Mouse (Mus musculus) intestine, embryonic 14.5 days (tissue): ENCODE results near the gene Dgat2l6. TPM values are rescaled to one million over a fixed set of nuclear protein-coding genes. Genes with fewer than 3 reads are reported as not detected.

Experiments used
- ATAC-seq: fragments of 200-750 bp; cut with Nextera tagmentation; replicated peaks from 2 replicates; pipeline ENCODE4 v1.8.0; 2017; ENCODE audit warnings: low read depth, moderate number of reproducible peaks, moderate TSS enrichment, moderate library complexity; ENCODE audit not compliant: low FRiP score, low TSS enrichment
- DNase-seq: peaks from one replicate; pipeline ENCODE4 v3.0.0-alpha.2; 2018; ENCODE audit warnings: low spot score
- H3K27ac ChIP-seq: fragments of 300-500 bp; sonication (generic); 2 replicates; pipeline ENCODE4 v1.5.1; 2014; ENCODE audit warnings: low read depth, mild to moderate bottlenecking, control low read depth
- H3K27me3 ChIP-seq: fragments of 300-500 bp; sonication (generic); replicated peaks from 2 replicates; pipeline ENCODE4 v1.6.1; 2014; ENCODE audit warnings: low read length, control low read depth; ENCODE audit not compliant: control insufficient read depth, insufficient read depth
- H3K36me3 ChIP-seq: fragments of 300-500 bp; sonication (generic); 2 replicates; pipeline ENCODE4 v1.6.1; 2014; ENCODE audit warnings: low read length, control low read depth; ENCODE audit not compliant: control insufficient read depth, insufficient read depth
- H3K4me1 ChIP-seq: fragments of 300-500 bp; sonication (generic); replicated peaks from 2 replicates; pipeline ENCODE4 v1.6.1; 2014; ENCODE audit warnings: low read length, control low read depth, mixed read lengths; ENCODE audit not compliant: control insufficient read depth, insufficient read depth
- H3K4me2 ChIP-seq: fragments of 300-500 bp; sonication (generic); 2 replicates; pipeline ENCODE4 v1.6.1; 2014; ENCODE audit warnings: low read length
- H3K4me3 ChIP-seq: fragments of 300-500 bp; sonication (generic); 2 replicates; pipeline ENCODE4 v1.5.1; 2014; ENCODE audit warnings: low read depth, low read length, control low read depth, mixed read lengths
- H3K9ac ChIP-seq: fragments of 300-500 bp; sonication (generic); 2 replicates; pipeline ENCODE4 v1.6.1; 2014; ENCODE audit warnings: mild to moderate bottlenecking, low read length
- H3K9me3 ChIP-seq: fragments of 300-500 bp; sonication (generic); 2 replicates; pipeline ENCODE4 v1.6.1; 2016; ENCODE audit warnings: low read length, control low read depth; ENCODE audit not compliant: control insufficient read depth
- WGBS: fragments of 180-500 bp; shearing (Covaris S2); extraction: QIAGEN DNeasy Blood & Tissue Kit; methylation state at CpG from one replicate; pipeline ENCODE4 v1.1.7; 2014; 5-methylcytosine and 5-hydroxymethylcytosine counted together
- polyA plus RNA-seq: library from polyadenylated mRNA; unstranded; fragments of >200 nt; fragmentation: Nextera tagmentation; extraction: Ambion mirVana; gene quantifications from 2 replicates; pipeline ENCODE4 v1.2.1, GENCODE M21; 2014

The Dgat2l6 gene
- polyA plus RNA-seq = not detected in 2 replicates

DNA sequence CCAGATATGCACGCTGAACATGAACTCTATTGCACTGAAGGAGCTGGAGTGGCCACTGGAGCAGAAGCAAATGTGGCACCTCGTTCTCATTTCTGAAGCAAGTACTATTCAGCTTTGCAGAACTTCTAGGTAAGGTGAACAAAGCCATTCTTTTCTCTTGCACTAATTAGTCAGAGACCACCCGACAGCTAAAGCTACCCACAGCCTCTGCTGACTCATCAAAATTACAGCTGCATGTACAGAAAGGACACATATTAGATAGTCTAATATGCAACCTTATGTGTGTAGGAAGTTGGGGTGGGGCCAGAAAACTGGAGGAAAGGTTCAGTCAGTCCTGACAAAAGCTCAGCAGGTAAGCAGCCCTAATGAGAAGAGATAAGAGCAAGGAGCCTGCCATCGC lies at the start of gene Dgat2l6:
Gene Dgat2l6, plus strand, starts transcription at position 368 of the 400 bp plus-strand sequence.
- H3K9ac ChIP-seq = no peak within 1 kb of the TSS
- H3K4me3 ChIP-seq = no peak within 1 kb of the TSS
- H3K36me3 ChIP-seq = no peaks in the 10 kb centered on the region
- no peak within 1 kb of the TSS for H3K27ac ChIP-seq
- ATAC-seq (no peak), DNase-seq (no peak)
- H3K9me3 ChIP-seq = no peaks in the 10 kb centered on the region
- H3K4me1 ChIP-seq = no peaks in the 10 kb centered on the region
- WGBS = 83% methylated on average over 4 of the region's 4 CpGs
- H3K27me3 ChIP-seq = no peaks in the 10 kb centered on the region
- no peak within 1 kb of the TSS for H3K4me2 ChIP-seq

- H3K9ac ChIP-seq = no peak overlapping the region
- DNase-seq (no peak), ATAC-seq (no peak)
- 65% methylated on average over 4 of the region's 4 CpGs for WGBS
- no peaks in the 10 kb centered on the region for H3K4me1 ChIP-seq
- no peak overlapping the region for H3K27ac ChIP-seq
- no peak overlapping the region for H3K4me3 ChIP-seq
- H3K27me3 ChIP-seq = no peaks in the 10 kb centered on the region
- no peak overlapping the region for H3K4me2 ChIP-seq
- no peaks in the 10 kb centered on the region for H3K36me3 ChIP-seq
- no peaks in the 10 kb centered on the region for H3K9me3 ChIP-seq
These were observed 48.9 kb upstream of the Dgat2l6 start for GRCm38 (mm10) chrX:100475569-100476223.

- Histone ChIP-seq H3K9ac (no peak overlapping the region), H3K4me3 (no peak overlapping the region), H3K4me1 (no peaks in the 10 kb centered on the region), H3K9me3 (no peaks in the 10 kb centered on the region), H3K36me3 (no peaks in the 10 kb centered on the region), H3K27ac (no peak overlapping the region), H3K27me3 (no peaks in the 10 kb centered on the region), H3K4me2 (no peak overlapping the region)
- ATAC-seq = no peak; the same call in 1 of the 2 replicates
- peak; percentile 54 for DNase-seq
- 30% methylated on average over 3 of the region's 3 CpGs for WGBS
These were observed 44.3 kb upstream of the Dgat2l6 start for GRCm38 (mm10) chrX:100480317-100480716.

DNA sequence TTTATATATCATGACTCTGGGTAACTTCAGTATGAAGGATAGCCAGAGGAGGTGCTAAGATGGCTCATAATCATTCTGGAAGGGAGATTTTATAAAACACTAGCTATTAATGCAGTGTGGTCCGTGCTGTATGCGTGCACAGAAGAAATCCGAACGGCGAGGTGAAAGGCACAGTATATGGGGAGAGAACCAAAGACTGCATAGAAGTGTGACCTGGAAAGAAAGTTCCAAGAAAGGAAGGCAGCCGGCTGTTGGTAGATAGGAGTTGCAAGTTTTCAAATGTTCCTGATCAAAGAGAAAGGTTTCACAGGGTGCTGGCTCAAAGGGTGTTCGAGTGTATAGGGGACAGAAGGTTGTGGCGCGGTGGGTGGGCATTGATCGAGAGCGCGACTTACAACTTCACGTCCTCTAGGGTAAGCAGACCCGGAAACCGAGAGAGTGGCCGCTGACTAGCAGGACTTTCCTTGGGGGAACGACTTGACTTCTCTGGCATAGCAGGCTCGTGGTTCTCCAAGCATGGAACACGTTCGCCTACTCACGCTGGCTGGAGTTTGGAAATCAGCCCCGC lies 31.1 kb upstream of the Dgat2l6 start:
- peak; percentile 76 for ATAC-seq

GRCm38 (mm10) chrX:100494068-100494978 lies 30.3 kb upstream of the Dgat2l6 start, which contains the start of gene Igbp1:
Gene Igbp1, plus strand, starts transcription at chrX:100494291.
- H3K4me3 ChIP-seq = peak within 1 kb of the TSS; percentile 57
- no peaks in the 10 kb centered on the region for H3K9me3 ChIP-seq
- DNase-seq (peak; percentile 68), ATAC-seq (peak; percentile 93)
- H3K27me3 ChIP-seq = no peaks in the 10 kb centered on the region; the same call in 1 of the 2 replicates
- H3K4me1 ChIP-seq = no peaks in the 10 kb centered on the region
- WGBS = 14% methylated on average over 32 of the region's 32 CpGs
- H3K27ac ChIP-seq = peak within 1 kb of the TSS; percentile 54
- peaks cover 10% of the 10 kb centered on the region; the same call in 1 of the 2 replicates for H3K36me3 ChIP-seq
- H3K4me2 ChIP-seq = peak within 1 kb of the TSS; percentile 54
- peak within 1 kb of the TSS; percentile 57 for H3K9ac ChIP-seq

More for the DNA sequence above, 31.1 kb upstream of the Dgat2l6 start:
- Histone ChIP-seq H3K27ac (no peak overlapping the region), H3K9ac (peak overlapping the region; percentile 16; the same call in 1 of the 2 replicates), H3K4me3 (peak overlapping the region; percentile 57), H3K9me3 (no peaks in the 10 kb centered on the region), H3K27me3 (no peaks in the 10 kb centered on the region; the same call in 1 of the 2 replicates), H3K4me2 (peak overlapping the region; percentile 52), H3K4me1 (no peaks in the 10 kb centered on the region), H3K36me3 (peaks cover 10% of the 10 kb centered on the region; the same call in 1 of the 2 replicates)
- WGBS = 17% methylated on average over 21 of the region's 22 CpGs
- peak; percentile 70 for DNase-seq

DNA sequence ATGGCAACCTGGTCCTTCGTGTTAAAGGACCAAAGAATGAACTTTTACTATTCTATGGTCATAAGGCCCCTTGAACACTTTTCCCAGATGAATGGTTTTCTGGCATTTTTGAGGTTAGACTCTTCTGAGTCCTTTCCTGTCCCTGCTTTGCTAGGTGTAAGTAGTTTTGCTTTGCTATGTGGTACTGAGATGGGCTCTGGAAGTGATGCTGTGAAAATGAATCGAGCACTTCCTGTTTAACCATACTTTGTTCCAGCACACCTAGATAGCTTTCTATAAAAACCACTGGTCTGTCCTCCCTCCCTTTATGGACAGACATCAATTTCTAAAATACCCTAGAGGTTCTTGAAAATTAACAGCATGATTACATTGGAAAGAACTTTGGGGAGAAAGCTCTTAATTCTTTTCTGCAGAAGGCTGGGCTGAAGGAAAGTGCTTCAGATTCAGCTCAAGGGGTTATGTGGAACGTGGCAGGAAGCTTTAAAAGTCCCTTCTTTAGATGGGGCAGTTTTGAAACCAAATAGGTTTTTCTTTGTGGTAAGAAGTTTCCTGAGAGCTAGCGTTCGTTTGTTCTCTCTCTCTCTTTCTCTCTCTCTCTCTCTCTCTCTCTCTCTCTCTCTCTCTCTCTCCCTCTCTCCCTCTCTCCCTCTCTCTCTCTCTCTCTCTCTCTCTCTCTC lies 20.3 kb upstream of the Dgat2l6 start:
- Histone ChIP-seq H3K4me1 (no peaks in the 10 kb centered on the region), H3K9me3 (no peaks in the 10 kb centered on the region), H3K4me2 (no peak overlapping the region), H3K4me3 (no peak overlapping the region), H3K27ac (no peak overlapping the region), H3K27me3 (no peaks in the 10 kb centered on the region; the same call in 1 of the 2 replicates), H3K36me3 (peaks cover 11% of the 10 kb centered on the region; the same call in 1 of the 2 replicates), H3K9ac (no peak overlapping the region)
- DNase-seq = no peak
- no peak for ATAC-seq
- WGBS = 84% methylated on average over 5 of the region's 5 CpGs

DNA sequence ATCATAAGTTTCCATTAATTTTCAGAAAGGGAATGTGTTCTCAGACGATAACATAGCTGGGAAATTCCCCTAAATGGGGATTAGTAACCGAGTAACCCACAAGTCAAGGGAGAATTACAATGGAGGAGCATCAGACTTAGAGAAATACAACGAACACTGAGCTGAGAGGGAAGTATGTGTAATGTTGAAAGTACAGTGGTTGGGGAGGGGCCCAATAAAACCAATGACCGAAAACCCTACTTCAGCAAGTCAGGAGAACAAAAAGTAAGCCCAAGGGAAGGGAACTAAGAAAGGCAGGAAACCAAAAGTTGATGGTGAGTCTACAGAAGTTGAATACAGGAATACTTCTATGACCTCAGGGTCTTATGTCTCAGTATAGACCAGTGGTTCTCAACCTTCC lies 16.5 kb upstream of the Dgat2l6 start:
- 89% methylated on average over 4 of the region's 4 CpGs for WGBS
- Histone ChIP-seq H3K4me1 (no peaks in the 10 kb centered on the region), H3K36me3 (peaks cover 11% of the 10 kb centered on the region; the same call in 1 of the 2 replicates), H3K9ac (no peak overlapping the region), H3K9me3 (no peaks in the 10 kb centered on the region), H3K27ac (no peak overlapping the region), H3K4me2 (no peak overlapping the region), H3K4me3 (no peak overlapping the region), H3K27me3 (no peaks in the 10 kb centered on the region)
- DNase-seq (no peak), ATAC-seq (no peak)

- H3K4me1 ChIP-seq = no peaks in the 10 kb centered on the region
- WGBS = 90% methylated on average over 3 of the region's 3 CpGs
- H3K4me2 ChIP-seq = no peak overlapping the region
- no peak for ATAC-seq
- no peaks in the 10 kb centered on the region for H3K9me3 ChIP-seq
- H3K9ac ChIP-seq = no peak overlapping the region
- H3K4me3 ChIP-seq = no peak overlapping the region
- H3K27ac ChIP-seq = no peak overlapping the region
- DNase-seq = no peak
- H3K36me3 ChIP-seq = peaks cover 11% of the 10 kb centered on the region; the same call in 1 of the 2 replicates
- H3K27me3 ChIP-seq = no peaks in the 10 kb centered on the region
These were observed 14.7 kb upstream of the Dgat2l6 start for GRCm38 (mm10) chrX:100509921-100510320.
